Mouse (Mus musculus) spleen, adult 2 months (tissue): ENCODE results near the gene Slc26a1. TPM values are rescaled to one million over a fixed set of nuclear protein-coding genes. Genes with fewer than 3 reads are reported as not detected.

ENCODE experiments used
- DNase-seq, 2 experiments: peaks; one replicate each; pipeline versions ENCODE4 v3.0.0 to v3.0.0-alpha.2; 2012 to 2021; ENCODE audit warnings: low spot score in 2 of 2, low read depth in 1 of 2
- H3K27ac ChIP-seq: fragments of 200-500 bp; 2 replicates; pipeline ENCODE4 v1.5.1; 2012; ENCODE audit warnings: low read length, inconsistent platforms; ENCODE audit not compliant: insufficient read depth
- H3K27me3 ChIP-seq: fragments of 200-500 bp; 2 replicates; pipeline ENCODE4 v1.6.1; 2012; ENCODE audit warnings: mild to moderate bottlenecking, moderate library complexity, low read length, inconsistent platforms; ENCODE audit not compliant: control insufficient read depth, insufficient read depth
- H3K36me3 ChIP-seq: fragments of 200-500 bp; 2 replicates; pipeline ENCODE4 v1.6.1; 2012; ENCODE audit warnings: mild to moderate bottlenecking, low read length, inconsistent platforms; ENCODE audit not compliant: control insufficient read depth, insufficient read depth
- H3K4me1 ChIP-seq: fragments of 200-500 bp; 2 replicates; pipeline ENCODE4 v1.6.1; 2011; ENCODE audit warnings: inconsistent platforms; ENCODE audit not compliant: control insufficient read depth, insufficient read depth, insufficient read length
- H3K4me3 ChIP-seq: fragments of 200-500 bp; 2 replicates; pipeline ENCODE4 v1.5.1; 2011; ENCODE audit warnings: mild to moderate bottlenecking, inconsistent platforms; ENCODE audit not compliant: insufficient read depth, insufficient read length; ENCODE audit errors: extremely low read depth
- CTCF ChIP-seq: fragments of 200-500 bp; IDR thresholded peaks from 2 replicates; pipeline ENCODE4 v1.5.1; 2011; ENCODE audit warnings: mild to moderate bottlenecking, inconsistent platforms; ENCODE audit not compliant: insufficient read depth, insufficient read length, insufficient replicate concordance; ENCODE audit errors: extremely low read depth
- POLR2A ChIP-seq: fragments of 200-500 bp; IDR thresholded peaks from 2 replicates; pipeline ENCODE4 v1.6.1; 2011; ENCODE audit warnings: low read depth, low read length, inconsistent platforms
- WGBS: fragments of 180-500 bp; shearing (Covaris S2); methylation state at CpG from one replicate; pipeline ENCODE4 v1.1.7; 2018; 5-methylcytosine and 5-hydroxymethylcytosine counted together
- polyA plus RNA-seq: library from polyadenylated mRNA; depleted of rRNA; stranded (reverse); fragments of >200 nt; gene quantifications from 2 replicates; pipeline ENCODE4 v1.2.3, GENCODE M21; 2012

Slc26a1 gene
- polyA plus RNA-seq, 1 experiment: 1.0 TPM

GRCm38 (mm10) chr5:108655381-108655780 lies 20.0 kb downstream of the Slc26a1 start:
- H3K27ac ChIP-seq: no peak overlapping the region
- no peaks in the 10 kb centered on the region for H3K27me3 ChIP-seq
- DNase-seq: no peak
- TF ChIP-seq CTCF (no peak), POLR2A (no peak)
- 89% methylated on average over 9 of the region's 9 CpGs for WGBS
- peaks cover 26% of the 10 kb centered on the region for H3K36me3 ChIP-seq
- peaks cover 7% of the 10 kb centered on the region; the same call in 1 of the 2 replicates for H3K4me1 ChIP-seq
- no peak overlapping the region for H3K4me3 ChIP-seq

DNA sequence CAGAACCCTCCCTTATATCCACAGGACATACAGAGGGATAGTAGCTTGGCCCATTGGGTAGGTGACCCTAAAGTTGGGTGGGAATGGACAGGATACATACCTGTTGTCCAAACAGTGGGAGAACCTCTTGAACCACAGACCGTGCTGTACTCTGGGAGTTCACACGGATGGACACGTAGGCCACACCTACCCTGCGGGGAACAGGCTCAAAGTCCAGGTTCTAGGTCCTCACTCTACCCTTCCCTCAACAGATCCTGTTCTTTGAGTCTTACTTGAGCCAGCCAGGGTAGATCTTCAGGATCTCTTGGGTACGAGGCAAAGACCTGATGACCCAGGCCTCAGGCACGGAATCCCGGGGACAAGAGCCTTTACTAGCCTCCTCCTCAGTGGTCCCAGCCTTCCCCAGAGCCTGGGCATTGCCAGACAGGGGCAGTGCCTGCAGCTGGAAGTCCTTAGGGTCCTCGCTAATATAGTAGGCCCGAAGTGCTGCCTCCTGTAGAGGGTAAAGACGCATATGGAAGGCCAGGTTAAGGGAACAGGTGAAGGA lies 20.9 kb downstream of the Slc26a1 start:
- H3K4me1 ChIP-seq: peaks cover 2% of the 10 kb centered on the region; the same call in 1 of the 2 replicates
- no peak overlapping the region for H3K4me3 ChIP-seq
- DNase-seq: no peak
- no peak overlapping the region for H3K27ac ChIP-seq
- 96% methylated on average over 10 of the region's 10 CpGs for WGBS
- no peaks in the 10 kb centered on the region for H3K27me3 ChIP-seq
- no peak for TF ChIP-seq CTCF
- peaks cover 28% of the 10 kb centered on the region for H3K36me3 ChIP-seq

- no peak overlapping the region for H3K4me3 ChIP-seq
- DNase-seq: no peak
- H3K36me3 ChIP-seq: peaks cover 38% of the 10 kb centered on the region
- no peak overlapping the region for H3K27ac ChIP-seq
- TF ChIP-seq CTCF (no peak), POLR2A (no peak)
- no peaks in the 10 kb centered on the region for H3K27me3 ChIP-seq
- WGBS: 95% methylated on average over 6 of the region's 6 CpGs
- no peaks in the 10 kb centered on the region for H3K4me1 ChIP-seq
These were observed 22.0 kb downstream of the Slc26a1 start for GRCm38 (mm10) chr5:108653341-108653740.

- TF ChIP-seq CTCF (peak; percentile 38; the same call in 1 of the 2 replicates), POLR2A (no peak)
- WGBS: 61% methylated on average over 1 of the region's 1 CpGs
- Histone ChIP-seq H3K36me3 (peaks cover 44% of the 10 kb centered on the region), H3K4me3 (no peak overlapping the region), H3K27ac (no peak overlapping the region), H3K27me3 (no peaks in the 10 kb centered on the region), H3K4me1 (no peaks in the 10 kb centered on the region)
- peak; percentile 52 to 70 for DNase-seq
These were observed 23.5 kb downstream of the Slc26a1 start for GRCm38 (mm10) chr5:108651823-108652222.

- no peak for TF ChIP-seq CTCF
- TF ChIP-seq POLR2A: no peak
- peaks cover 45% of the 10 kb centered on the region for H3K36me3 ChIP-seq
- 84% methylated on average over 5 of the region's 5 CpGs for WGBS
- H3K27ac ChIP-seq: no peak overlapping the region
- H3K4me3 ChIP-seq: no peak overlapping the region
- no peaks in the 10 kb centered on the region for H3K27me3 ChIP-seq
- no peaks in the 10 kb centered on the region for H3K4me1 ChIP-seq
- no peak for DNase-seq
These were observed 24.1 kb downstream of the Slc26a1 start for GRCm38 (mm10) chr5:108651136-108651720.

DNA sequence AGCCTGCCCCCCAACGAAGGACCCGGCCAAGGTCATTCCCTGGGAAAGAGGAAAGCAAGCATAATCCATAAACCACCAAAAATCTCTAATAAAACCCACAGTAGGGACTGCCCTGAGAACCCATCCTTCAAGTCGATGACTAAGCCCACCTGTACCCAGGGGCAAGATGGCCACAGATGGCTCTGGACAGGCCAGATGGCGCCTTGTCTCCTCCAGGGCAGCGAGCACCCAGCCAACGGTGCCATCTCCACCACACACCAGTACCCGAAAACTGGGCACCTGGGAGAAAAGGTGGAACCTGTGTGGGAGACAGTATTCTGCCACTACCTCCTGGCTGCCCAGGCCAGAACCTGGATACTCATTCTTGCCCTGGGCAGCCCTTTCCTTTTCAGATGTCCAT lies 25.0 kb downstream of the Slc26a1 start:
- no peak for TF ChIP-seq CTCF
- no peak for TF ChIP-seq POLR2A
- DNase-seq: no peak
- no peak overlapping the region for H3K4me3 ChIP-seq
- H3K36me3 ChIP-seq: peaks cover 45% of the 10 kb centered on the region
- no peaks in the 10 kb centered on the region for H3K4me1 ChIP-seq
- no peak overlapping the region for H3K27ac ChIP-seq
- no peaks in the 10 kb centered on the region for H3K27me3 ChIP-seq
- 91% methylated on average over 7 of the region's 7 CpGs for WGBS

DNA sequence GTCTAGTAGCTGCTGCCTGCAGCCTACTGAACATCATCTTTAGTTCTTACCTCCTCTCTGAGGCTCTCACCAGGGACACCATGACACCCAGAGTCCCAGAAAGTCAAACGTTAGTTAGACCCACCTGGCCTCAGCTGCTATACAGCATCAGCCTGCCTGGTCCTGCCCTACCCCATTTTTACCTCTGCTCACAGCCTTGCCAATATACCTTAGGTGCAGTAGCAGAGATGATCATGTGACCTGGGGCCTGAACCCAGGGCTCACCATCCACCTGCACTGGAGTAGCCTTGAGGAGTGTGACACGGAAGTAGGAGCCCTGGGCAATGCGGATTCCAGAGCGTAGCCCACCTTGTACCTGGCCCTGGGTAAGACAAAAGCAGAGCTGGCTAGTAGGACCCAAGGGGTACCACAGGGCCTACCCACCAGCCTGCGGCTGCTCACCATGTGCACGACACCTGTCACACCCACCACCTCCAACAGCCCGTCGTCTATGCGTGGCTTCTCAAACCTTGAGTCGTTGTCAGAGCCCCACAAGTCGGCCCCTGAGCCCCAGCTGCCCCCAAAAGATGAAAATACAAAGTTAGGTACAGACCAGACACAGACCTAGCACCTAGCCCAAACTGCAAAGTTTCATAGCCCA lies 26.3 kb downstream of the Slc26a1 start:
- no peaks in the 10 kb centered on the region for H3K4me1 ChIP-seq
- no peak overlapping the region for H3K27ac ChIP-seq
- H3K27me3 ChIP-seq: no peaks in the 10 kb centered on the region
- H3K36me3 ChIP-seq: peaks cover 39% of the 10 kb centered on the region
- no peak overlapping the region for H3K4me3 ChIP-seq
- no peak for DNase-seq
- TF ChIP-seq CTCF: no peak
- no peak for TF ChIP-seq POLR2A
- WGBS: 96% methylated on average over 11 of the region's 11 CpGs
